Mouse (Mus musculus) embryonic fibroblast, embryonic 13.5 days (primary cell): ENCODE data around the gene Aldoart2. TPM values are rescaled to one million over a fixed set of nuclear protein-coding genes. Genes with fewer than 3 reads are reported as not detected.
"Not testable (repeated sequence)": the region's sequence is repeated elsewhere in the genome, so short reads cannot be mapped to it uniquely, and the experiment has no call there.

Experiments
- H3K27ac ChIP-seq: 2 replicates; pipeline ENCODE4 v1.5.1; 2012; ENCODE audit warnings: low read length, control low read depth, inconsistent platforms; ENCODE audit not compliant: insufficient read depth
- H3K4me1 ChIP-seq: 2 replicates; pipeline ENCODE4 v1.6.1; 2011; ENCODE audit warnings: low read length; ENCODE audit not compliant: control insufficient read depth, insufficient read depth
- H3K4me3 ChIP-seq: 2 replicates; pipeline ENCODE4 v1.5.1; 2011; ENCODE audit warnings: mild to moderate bottlenecking, control low read depth, low read length; ENCODE audit not compliant: insufficient read depth
- CTCF ChIP-seq: IDR thresholded peaks from 2 replicates; pipeline ENCODE4 v1.5.1; 2011; ENCODE audit warnings: mild to moderate bottlenecking, control low read depth, low read length, moderate library complexity, borderline replicate concordance; ENCODE audit not compliant: insufficient read depth
- POLR2A ChIP-seq: IDR thresholded peaks from 2 replicates; pipeline ENCODE4 v1.6.1; 2011; ENCODE audit warnings: low read depth, mild to moderate bottlenecking, control low read depth, low read length, moderate library complexity
- polyA plus RNA-seq: library from polyadenylated mRNA; stranded (reverse); fragments of >200 nt; gene quantifications from 2 replicates; pipeline ENCODE4 v1.2.4, GENCODE M21; 2011; ENCODE audit warnings: low read depth; ENCODE audit not compliant: missing spikeins, insufficient read length

Gene Aldoart2
- polyA plus RNA-seq, 1 experiment = 0.33 TPM

GRCm38 (mm10) chr12:55571661-55572060 lies 6.6 kb downstream of the Aldoart2 start:
- TF ChIP-seq POLR2A (no peak), CTCF (no peak)

GRCm38 (mm10) chr12:55573089-55573488 lies 8.1 kb downstream of the Aldoart2 start:
- Histone ChIP-seq H3K4me1 (no peaks in the 10 kb centered on the region), H3K27ac (no peak overlapping the region), H3K4me3 (no peak overlapping the region)
- TF ChIP-seq CTCF = no peak
- TF ChIP-seq POLR2A = no peak

More at GRCm38 (mm10) chr12:55571661-55572060, 6.6 kb downstream of the Aldoart2 start:
- H3K4me3 ChIP-seq = no peak overlapping the region
- H3K4me1 ChIP-seq = no peaks in the 10 kb centered on the region
- no peak overlapping the region for H3K27ac ChIP-seq

DNA sequence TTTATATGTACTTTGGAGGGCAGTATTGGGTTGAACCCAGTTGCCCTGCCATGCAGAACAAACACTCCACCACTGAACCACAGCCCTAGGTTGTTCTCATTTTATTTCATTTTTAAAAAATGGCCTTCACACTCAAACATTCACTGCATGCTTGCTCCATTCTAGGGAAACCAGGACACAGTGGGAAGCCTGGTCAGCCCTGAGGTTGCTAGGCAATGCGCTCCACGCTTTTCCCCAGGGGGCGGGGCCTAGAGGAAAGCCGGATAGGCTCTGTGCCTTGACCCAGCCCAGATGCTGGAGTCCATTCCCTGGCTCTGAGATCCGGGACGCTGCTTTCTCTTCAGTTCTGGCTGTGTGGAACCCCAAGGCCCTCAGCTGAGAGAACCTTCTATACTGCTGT lies 8.8 kb downstream of the Aldoart2 start:
- Histone ChIP-seq H3K4me3 (no peak overlapping the region), H3K27ac (no peak overlapping the region), H3K4me1 (no peaks in the 10 kb centered on the region)
- TF ChIP-seq CTCF = no peak
- no peak for TF ChIP-seq POLR2A

DNA sequence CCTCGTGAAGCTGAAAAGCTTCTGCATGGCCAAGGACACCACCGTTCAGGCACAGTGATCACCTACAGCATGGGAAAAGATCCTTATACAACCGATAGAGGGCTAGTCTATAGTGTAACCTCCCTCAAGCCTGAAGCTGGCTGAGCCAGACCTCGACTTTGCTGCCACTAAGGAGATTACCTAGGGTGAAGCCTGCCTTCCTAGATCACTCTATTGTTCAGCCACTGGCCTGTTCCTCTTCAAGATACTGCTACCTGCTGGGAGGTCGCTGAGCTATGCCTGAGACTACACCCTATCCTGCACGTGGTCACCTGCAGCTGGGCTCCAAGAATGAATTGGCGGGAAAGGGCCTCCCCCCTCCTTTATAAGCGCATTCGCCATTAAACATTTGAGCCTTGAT lies 21.9 kb downstream of the Aldoart2 start:
- H3K27ac ChIP-seq, H3K4me3 ChIP-seq, H3K4me1 ChIP-seq: not testable (repeated sequence)

DNA sequence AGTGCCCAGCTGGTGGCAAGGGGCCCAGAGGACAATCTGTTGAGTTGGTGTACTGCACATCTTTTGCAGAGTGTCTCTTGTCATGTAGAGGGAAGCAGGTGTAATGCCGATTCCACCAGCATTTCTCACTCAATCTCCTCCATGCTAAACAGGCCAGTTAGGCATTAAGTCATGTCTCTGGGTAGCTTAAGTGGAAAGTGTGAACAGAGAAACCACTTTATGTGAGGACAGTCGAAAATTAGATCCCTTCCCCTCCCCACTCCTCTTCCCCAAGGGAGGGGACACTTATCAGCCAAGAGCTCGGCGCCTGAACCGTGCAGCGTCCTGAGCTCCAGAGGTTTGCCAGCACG lies 33.5 kb downstream of the Aldoart2 start:
- Histone ChIP-seq H3K4me1 (no peaks in the 10 kb centered on the region), H3K4me3 (no peak overlapping the region), H3K27ac (no peak overlapping the region)
- TF ChIP-seq CTCF (no peak), POLR2A (no peak)

- TF ChIP-seq CTCF (no peak), POLR2A (no peak)
Measured at GRCm38 (mm10) chr12:55598887-55599561, 34.0 kb downstream of the Aldoart2 start, which contains the start of gene Insm2. TSS of gene Insm2 (plus strand) at chr12:55599427.

DNA sequence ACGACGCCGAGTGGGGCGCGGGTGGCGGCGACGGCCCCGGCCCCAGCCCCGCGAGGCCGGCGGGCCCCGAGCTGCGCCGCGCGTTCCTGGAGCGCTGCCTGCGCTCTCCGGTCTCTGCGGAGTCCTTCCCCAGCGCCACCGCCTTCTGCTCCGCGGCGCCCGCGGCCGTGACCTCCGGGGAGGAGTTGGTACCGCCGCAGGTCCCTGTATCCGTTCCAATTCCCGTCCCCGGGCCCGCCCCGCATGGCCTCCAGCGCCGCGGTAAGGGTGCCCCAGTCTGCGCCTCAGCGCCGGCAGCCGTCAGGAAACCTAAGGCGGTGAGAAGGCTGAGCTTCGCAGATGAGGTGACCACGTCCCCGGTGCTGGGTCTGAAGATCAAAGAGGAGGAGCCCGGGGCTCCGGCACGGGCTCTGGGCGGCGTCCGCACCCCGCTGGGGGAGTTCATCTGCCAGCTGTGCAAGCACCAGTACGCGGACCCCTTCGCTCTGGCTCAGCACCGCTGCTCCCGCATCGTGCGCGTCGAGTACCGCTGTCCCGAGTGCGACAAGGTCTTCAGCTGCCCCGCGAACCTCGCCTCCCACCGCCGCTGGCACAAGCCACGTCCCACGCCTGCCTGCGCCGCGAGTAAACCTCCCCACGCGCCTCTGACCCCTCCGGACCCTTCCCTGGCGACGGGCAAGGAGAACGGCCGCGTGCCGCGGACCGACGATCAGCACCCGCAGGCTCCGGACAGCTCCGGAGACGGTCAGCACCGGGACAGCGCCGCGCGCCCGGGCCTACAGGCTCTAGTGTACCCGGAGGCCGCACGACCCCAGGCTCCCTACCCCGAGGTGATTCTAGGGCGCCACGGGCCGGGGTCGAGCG lies 34.8 kb downstream of the Aldoart2 start:
- H3K4me3 ChIP-seq = no peak overlapping the region
- TF ChIP-seq CTCF = no peak
- TF ChIP-seq POLR2A = no peak
- H3K27ac ChIP-seq = no peak overlapping the region
- no peaks in the 10 kb centered on the region for H3K4me1 ChIP-seq

More at GRCm38 (mm10) chr12:55598887-55599561, 34.0 kb downstream of the Aldoart2 start, which contains the start of gene Insm2:
- H3K27ac ChIP-seq = no peak within 1 kb of the TSS
- peak within 1 kb of the TSS; percentile 20 for H3K4me3 ChIP-seq
- H3K4me1 ChIP-seq = no peaks in the 10 kb centered on the region

DNA sequence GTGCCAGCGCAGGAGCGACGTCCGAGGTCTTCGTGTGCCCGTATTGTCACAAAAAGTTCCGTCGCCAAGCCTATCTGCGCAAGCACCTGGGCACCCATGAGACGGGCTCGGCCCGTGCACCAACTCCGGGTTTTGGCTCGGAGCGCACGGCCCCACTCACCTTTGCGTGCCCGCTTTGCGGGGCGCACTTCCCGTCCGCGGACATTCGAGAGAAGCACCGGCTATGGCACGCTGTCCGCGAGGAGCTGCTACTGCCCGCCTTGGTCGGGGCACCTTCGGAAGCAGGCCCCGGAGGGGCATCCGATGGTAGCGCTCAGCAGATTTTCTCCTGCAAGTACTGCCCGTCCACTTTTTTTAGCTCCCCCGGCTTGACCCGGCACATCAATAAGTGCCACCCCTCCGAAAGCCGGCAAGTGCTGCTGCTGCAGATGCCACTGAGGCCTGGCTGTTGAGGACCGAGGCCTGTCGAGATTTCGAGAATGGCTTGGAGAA lies 35.5 kb downstream of the Aldoart2 start:
- Histone ChIP-seq H3K27ac (no peak overlapping the region), H3K4me3 (no peak overlapping the region), H3K4me1 (no peaks in the 10 kb centered on the region)
- TF ChIP-seq POLR2A = no peak
- no peak for TF ChIP-seq CTCF

DNA sequence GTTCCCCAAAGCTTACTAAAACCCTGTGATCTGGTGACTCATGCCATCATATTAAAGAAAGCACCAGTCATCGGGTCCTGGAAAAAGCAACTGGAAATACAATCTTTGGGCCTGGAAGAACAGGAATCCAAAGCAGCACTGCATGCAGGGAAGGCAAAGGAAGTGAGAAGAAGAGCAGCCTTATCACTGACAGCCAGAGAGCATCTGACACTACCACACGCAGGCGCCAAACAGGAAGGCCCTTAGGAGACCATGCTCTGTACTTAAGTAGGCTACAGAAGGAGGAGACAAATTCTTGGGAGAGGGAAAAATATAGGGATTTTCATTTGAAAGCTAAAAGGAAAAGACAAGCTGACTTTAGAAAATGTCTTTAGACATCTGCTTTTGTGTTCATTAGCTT lies 39.4 kb downstream of the Aldoart2 start:
- H3K27ac ChIP-seq = no peak overlapping the region
- no peaks in the 10 kb centered on the region for H3K4me1 ChIP-seq
- TF ChIP-seq POLR2A (no peak), CTCF (no peak)
- H3K4me3 ChIP-seq = no peak overlapping the region

DNA sequence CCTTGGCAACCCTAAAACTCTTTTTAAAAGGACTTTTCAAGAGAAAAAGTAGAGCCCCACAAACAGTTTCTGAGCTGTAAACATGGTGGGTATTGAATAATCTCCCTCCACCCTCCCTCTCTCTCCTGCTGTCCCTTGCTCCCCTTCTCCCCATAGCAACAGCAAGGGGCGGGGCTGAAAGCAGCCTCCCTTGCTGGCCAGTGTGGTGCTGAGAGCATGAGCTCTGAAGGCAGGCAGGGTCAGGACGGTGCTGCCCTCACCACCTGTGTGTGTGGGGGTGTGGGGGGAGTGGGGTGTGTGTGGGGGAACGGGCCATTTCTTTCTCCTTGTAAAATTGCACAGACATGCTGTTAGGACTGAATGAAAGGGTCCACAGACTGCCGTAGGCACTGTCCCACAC lies 42.9 kb downstream of the Aldoart2 start:
- no peaks in the 10 kb centered on the region for H3K4me1 ChIP-seq
- no peak overlapping the region for H3K4me3 ChIP-seq
- TF ChIP-seq POLR2A = no peak
- no peak for TF ChIP-seq CTCF
- no peak overlapping the region for H3K27ac ChIP-seq
